Mouse (Mus musculus): ENCODE data around the gene Glyctk. TPM values are rescaled to one million over a fixed set of nuclear protein-coding genes. Genes with fewer than 3 reads are reported as not detected.

Gene Glyctk
- polyA plus RNA-seq (2012; rRNA removed) = 1.7 and 2.2 TPM in 2 replicates

GRCm38 (mm10) chr9:106158037-106158491, at the start of gene Glyctk:
Gene Glyctk (minus strand): TSS chr9:106158138.
- no peaks in the 10 kb centered on the region for H3K27me3 ChIP-seq (ENCODE audit: control insufficient read depth, insufficient read depth, low read length)
- no peak for DNase-seq
- H3K27ac ChIP-seq (ENCODE audit: insufficient read depth, low read length) = no peak within 1 kb of the TSS
- no peak for TF ChIP-seq POLR2A (IDR thresholded peaks at IDR 0.05; ENCODE audit: borderline replicate concordance, insufficient read depth, low read length)
- no peak for TF ChIP-seq CTCF (IDR thresholded peaks at IDR 0.05; ENCODE audit: borderline replicate concordance, insufficient read depth, low read depth, low read length)
- H3K4me1 ChIP-seq (ENCODE audit: control insufficient read depth, insufficient read depth, low read length) = peaks cover 8% of the 10 kb centered on the region
- 70% methylated on average over 6 of the region's 6 CpGs for WGBS
- no peak within 1 kb of the TSS for H3K4me3 ChIP-seq (replicated peaks; ENCODE audit: insufficient read depth, low read depth, low read length)

- Histone ChIP-seq H3K4me1 (ENCODE audit: control insufficient read depth, insufficient read depth, low read length) (peaks cover 41% of the 10 kb centered on the region), H3K27me3 (ENCODE audit: control insufficient read depth, insufficient read depth, low read length) (no peaks in the 10 kb centered on the region), H3K27ac (ENCODE audit: insufficient read depth, low read length) (no peak overlapping the region), H3K4me3 (replicated peaks; ENCODE audit: insufficient read depth, low read depth, low read length) (no peak overlapping the region)
- WGBS = 18% methylated on average over 2 of the region's 2 CpGs
- TF ChIP-seq POLR2A (IDR thresholded peaks at IDR 0.05; ENCODE audit: borderline replicate concordance, insufficient read depth, low read length) = no peak
- no peak for TF ChIP-seq CTCF (IDR thresholded peaks at IDR 0.05; ENCODE audit: borderline replicate concordance, insufficient read depth, low read depth, low read length)
- DNase-seq = peak in 1 of 2 experiments; percentile 24
These were observed 48.6 kb upstream of the Glyctk start for GRCm38 (mm10) chr9:106206515-106206914.

DNA sequence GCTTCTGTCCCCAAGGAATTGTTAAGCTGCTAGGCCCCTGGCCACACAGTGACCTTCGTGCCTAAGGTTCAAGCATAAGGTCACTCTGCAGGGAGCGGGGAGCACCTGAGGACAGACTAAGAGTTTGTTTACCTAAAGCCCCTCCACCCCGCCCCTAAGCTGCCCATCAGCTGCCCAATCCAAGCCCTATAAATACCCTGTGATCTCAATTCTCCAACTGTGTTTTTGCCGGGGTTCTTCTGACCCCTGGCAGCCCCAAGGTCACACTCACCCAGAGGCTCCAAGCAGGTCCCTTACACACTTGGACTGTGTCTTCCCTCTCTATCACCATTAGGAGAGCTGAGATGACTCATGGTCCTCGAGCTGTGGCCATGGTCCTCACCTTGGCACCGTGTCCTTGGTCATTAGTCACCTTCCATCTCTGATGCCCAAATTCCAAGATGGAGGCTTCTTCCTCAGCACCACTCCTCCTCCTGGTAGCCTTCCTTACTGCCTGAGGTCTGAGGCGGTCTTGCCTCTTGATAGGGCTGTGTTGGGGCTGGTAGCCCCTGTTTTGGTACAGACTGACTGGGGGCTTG, 47.9 kb upstream of the Glyctk start:
- 59% methylated on average over 7 of the region's 7 CpGs for WGBS
- H3K27ac ChIP-seq (ENCODE audit: insufficient read depth, low read length) = no peak overlapping the region
- H3K4me1 ChIP-seq (ENCODE audit: control insufficient read depth, insufficient read depth, low read length) = peaks cover 39% of the 10 kb centered on the region
- no peaks in the 10 kb centered on the region for H3K27me3 ChIP-seq (ENCODE audit: control insufficient read depth, insufficient read depth, low read length)
- no peak for TF ChIP-seq CTCF (IDR thresholded peaks at IDR 0.05; ENCODE audit: borderline replicate concordance, insufficient read depth, low read depth, low read length)
- no peak for TF ChIP-seq POLR2A (IDR thresholded peaks at IDR 0.05; ENCODE audit: borderline replicate concordance, insufficient read depth, low read length)
- H3K4me3 ChIP-seq (replicated peaks; ENCODE audit: insufficient read depth, low read depth, low read length) = no peak overlapping the region
- DNase-seq = peak; percentile 33 to 68

- DNase-seq = peak; percentile 79 to 85
- TF ChIP-seq CTCF (IDR thresholded peaks at IDR 0.05; ENCODE audit: borderline replicate concordance, insufficient read depth, low read depth, low read length) = no peak
- TF ChIP-seq POLR2A (IDR thresholded peaks at IDR 0.05; ENCODE audit: borderline replicate concordance, insufficient read depth, low read length) = no peak
- Histone ChIP-seq H3K4me3 (replicated peaks; ENCODE audit: insufficient read depth, low read depth, low read length) (peak overlapping the region; percentile 71), H3K27me3 (ENCODE audit: control insufficient read depth, insufficient read depth, low read length) (no peaks in the 10 kb centered on the region), H3K27ac (ENCODE audit: insufficient read depth, low read length) (peak overlapping the region; percentile 79), H3K4me1 (ENCODE audit: control insufficient read depth, insufficient read depth, low read length) (peaks cover 37% of the 10 kb centered on the region)
- 12% methylated on average over 7 of the region's 7 CpGs for WGBS
These were observed 46.3 kb upstream of the Glyctk start for GRCm38 (mm10) chr9:106203990-106204851.

DNA sequence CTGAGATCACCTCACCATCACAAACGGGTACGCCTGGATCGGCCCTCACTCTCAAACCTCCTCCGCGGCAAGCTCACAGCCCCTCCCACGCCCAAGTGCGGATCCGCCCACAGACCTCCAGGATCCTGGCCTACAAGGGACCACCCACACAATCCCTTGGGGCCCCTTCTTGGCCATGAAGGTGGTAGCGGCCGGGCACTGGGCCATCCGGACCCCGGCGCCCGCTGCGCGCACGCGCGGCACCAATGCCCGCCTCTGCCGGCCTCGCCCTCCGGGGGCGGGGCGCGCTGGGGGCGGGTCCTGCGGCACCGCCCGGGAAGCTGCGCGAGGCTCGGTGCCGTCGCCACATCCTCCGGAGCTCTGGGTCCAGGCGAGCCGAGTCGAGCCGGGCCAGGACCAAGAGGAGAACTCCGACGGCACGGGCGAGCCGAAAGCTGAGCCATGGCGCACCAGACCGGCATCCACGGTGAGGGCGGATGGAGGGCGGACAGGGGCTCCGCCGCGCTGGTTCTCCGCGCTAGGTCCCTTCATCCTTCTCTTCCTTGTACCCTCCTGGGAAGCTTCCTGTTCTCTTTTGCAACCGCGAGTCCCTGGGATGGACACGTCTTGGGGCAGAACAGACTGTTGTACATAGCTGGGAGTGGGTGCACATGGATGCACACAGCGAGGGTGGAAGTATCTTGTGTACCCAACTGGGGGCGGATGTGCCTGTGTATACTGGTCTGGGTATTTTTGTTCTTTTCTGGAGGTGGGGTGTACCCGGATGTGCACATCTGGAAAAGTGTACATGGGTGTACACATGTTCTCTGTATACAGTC, 45.1 kb upstream of the Glyctk start, which contains the start of gene Twf2:
Gene Twf2, plus strand, starts transcription at position 290 of the 818 bp plus-strand sequence.
- WGBS = 1% methylated on average over 58 of the region's 61 CpGs
- H3K27me3 ChIP-seq (ENCODE audit: control insufficient read depth, insufficient read depth, low read length) = no peaks in the 10 kb centered on the region
- H3K27ac ChIP-seq (ENCODE audit: insufficient read depth, low read length) = peak within 1 kb of the TSS; percentile 90
- H3K4me3 ChIP-seq (replicated peaks; ENCODE audit: insufficient read depth, low read depth, low read length) = peak within 1 kb of the TSS; percentile 71
- DNase-seq = peak; percentile 90 to 92
- TF ChIP-seq CTCF (IDR thresholded peaks at IDR 0.05; ENCODE audit: borderline replicate concordance, insufficient read depth, low read depth, low read length) = no peak
- TF ChIP-seq POLR2A (IDR thresholded peaks at IDR 0.05; ENCODE audit: borderline replicate concordance, insufficient read depth, low read length) = peak; percentile 73
- peaks cover 37% of the 10 kb centered on the region for H3K4me1 ChIP-seq (ENCODE audit: control insufficient read depth, insufficient read depth, low read length)

DNA sequence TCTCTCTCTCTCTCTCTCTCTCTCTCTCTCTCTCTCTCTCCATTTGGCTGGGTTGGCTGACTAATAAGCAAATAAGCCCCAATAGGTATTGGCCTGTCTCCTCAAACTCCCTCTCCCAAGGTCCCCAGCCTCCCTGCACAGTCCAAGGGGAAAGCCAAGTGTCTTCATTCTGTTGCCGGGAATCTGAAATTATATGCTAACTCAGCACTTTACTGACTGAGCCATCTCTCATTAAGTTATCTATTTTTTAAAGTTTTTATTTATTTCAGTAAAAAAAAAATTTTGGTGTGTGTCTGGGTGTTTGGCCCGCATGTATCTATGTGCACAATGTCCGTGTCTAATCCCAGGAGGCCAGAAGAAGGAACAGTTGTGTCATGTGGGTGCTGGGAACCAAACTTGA, 44.0 kb upstream of the Glyctk start:
- TF ChIP-seq CTCF (IDR thresholded peaks at IDR 0.05; ENCODE audit: borderline replicate concordance, insufficient read depth, low read depth, low read length) (no peak), POLR2A (IDR thresholded peaks at IDR 0.05; ENCODE audit: borderline replicate concordance, insufficient read depth, low read length) (no peak)
- H3K27me3 ChIP-seq (ENCODE audit: control insufficient read depth, insufficient read depth, low read length) = no peaks in the 10 kb centered on the region
- 82% methylated on average over 3 of the region's 3 CpGs for WGBS
- peaks cover 35% of the 10 kb centered on the region for H3K4me1 ChIP-seq (ENCODE audit: control insufficient read depth, insufficient read depth, low read length)
- DNase-seq = peak in 1 of 2 experiments; percentile 12
- peak overlapping the region; percentile 90; the same call in 1 of the 2 replicates for H3K27ac ChIP-seq (ENCODE audit: insufficient read depth, low read length)
- H3K4me3 ChIP-seq (replicated peaks; ENCODE audit: insufficient read depth, low read depth, low read length) = peak overlapping the region; percentile 71

- WGBS = 74% methylated on average over 18 of the region's 18 CpGs
- H3K27ac ChIP-seq (ENCODE audit: insufficient read depth, low read length) = peak within 1 kb of the TSS; percentile 48
- no peak for TF ChIP-seq CTCF (IDR thresholded peaks at IDR 0.05; ENCODE audit: borderline replicate concordance, insufficient read depth, low read depth, low read length)
- TF ChIP-seq POLR2A (IDR thresholded peaks at IDR 0.05; ENCODE audit: borderline replicate concordance, insufficient read depth, low read length) = no peak
- H3K27me3 ChIP-seq (ENCODE audit: control insufficient read depth, insufficient read depth, low read length) = no peaks in the 10 kb centered on the region
- peaks cover 33% of the 10 kb centered on the region for H3K4me1 ChIP-seq (ENCODE audit: control insufficient read depth, insufficient read depth, low read length)
- DNase-seq = no peak
- peak within 1 kb of the TSS; percentile 87 for H3K4me3 ChIP-seq (replicated peaks; ENCODE audit: insufficient read depth, low read depth, low read length)
These were observed 41.8 kb upstream of the Glyctk start, which contains the start of gene Ppm1m for GRCm38 (mm10) chr9:106199535-106200272. Gene Ppm1m (minus strand): TSS chr9:106199746.

All from cerebellum, adult 2 months (tissue).